Mouse (Mus musculus) embryonic facial prominence, embryonic 11.5 days (tissue): Measurements from ENCODE around the gene Hist1h2be. TPM values are rescaled to one million over a fixed set of nuclear protein-coding genes. Genes with fewer than 3 reads are reported as not detected.
"Not testable (repeated sequence)": the region's sequence is repeated elsewhere in the genome, so short reads cannot be mapped to it uniquely, and the experiment has no call there.

Experiments used
- ATAC-seq: fragments of 200-750 bp; cut with Nextera tagmentation; replicated peaks from 2 replicates; pipeline ENCODE4 v1.8.0; 2017; ENCODE audit warnings: low read depth; ENCODE audit not compliant: insufficient number of reproducible peaks, low FRiP score, low TSS enrichment
- DNase-seq: peaks from one replicate; pipeline ENCODE4 v3.0.0-alpha.2; 2015; ENCODE audit warnings: low spot score
- H3K27ac ChIP-seq: fragments of 300-500 bp; sonication (generic); replicated peaks from 2 replicates; pipeline ENCODE4 v1.5.1; 2014; ENCODE audit warnings: mild to moderate bottlenecking, low read depth, low read length, control low read depth
- H3K27me3 ChIP-seq: fragments of 300-500 bp; sonication (generic); 2 replicates; pipeline ENCODE4 v1.6.1; 2014; ENCODE audit warnings: mild to moderate bottlenecking, low read length, moderate library complexity, mixed read lengths; ENCODE audit not compliant: control insufficient read depth, insufficient read depth
- H3K36me3 ChIP-seq: fragments of 300-500 bp; sonication (generic); replicated peaks from 2 replicates; pipeline ENCODE4 v1.6.1; 2014; ENCODE audit warnings: low read depth, mild to moderate bottlenecking, low read length, moderate library complexity, mixed read lengths; ENCODE audit not compliant: control insufficient read depth, insufficient read depth
- H3K4me1 ChIP-seq: fragments of 300-500 bp; sonication (generic); 2 replicates; pipeline ENCODE4 v1.6.1; 2014; ENCODE audit warnings: low read length, mixed read lengths; ENCODE audit not compliant: control insufficient read depth, insufficient read depth
- H3K4me2 ChIP-seq: fragments of 300-500 bp; sonication (generic); 2 replicates; pipeline ENCODE4 v1.6.1; 2014; ENCODE audit warnings: low read depth, mild to moderate bottlenecking, control low read depth, low read length, moderate library complexity
- H3K4me3 ChIP-seq: fragments of 300-500 bp; sonication (generic); 2 replicates; pipeline ENCODE4 v1.5.1; 2014; ENCODE audit warnings: low read depth, low read length, control low read depth
- H3K9ac ChIP-seq: fragments of 300-500 bp; sonication (generic); replicated peaks from 2 replicates; pipeline ENCODE4 v1.6.1; 2014; ENCODE audit warnings: mild to moderate bottlenecking, control low read depth, low read length
- H3K9me3 ChIP-seq: fragments of 300-500 bp; sonication (generic); replicated peaks from 2 replicates; pipeline ENCODE4 v1.6.1; 2016; ENCODE audit warnings: mild to moderate bottlenecking, low read length, inconsistent platforms, mixed read lengths; ENCODE audit not compliant: control insufficient read depth
- WGBS: fragments of 180-500 bp; shearing (Covaris S2); extraction: QIAGEN DNeasy Blood & Tissue Kit; methylation state at CpG from one replicate; pipeline ENCODE4 v1.1.7; 2014; 5-methylcytosine and 5-hydroxymethylcytosine counted together
- polyA plus RNA-seq: library from polyadenylated mRNA; unstranded; fragments of >200 nt; fragmentation: Nextera tagmentation; extraction: Ambion mirVana; gene quantifications from 2 replicates; pipeline ENCODE4 v1.2.1, GENCODE M21; 2014

Gene Hist1h2be
- polyA plus RNA-seq, 1 experiment from 2014 or later, result 2.1 TPM

- DNase-seq, result no peak
- Histone ChIP-seq H3K27ac (peak overlapping the region; percentile 98), H3K4me2 (peak overlapping the region; percentile 80), H3K4me1 (no peaks in the 10 kb centered on the region), H3K36me3 (no peaks in the 10 kb centered on the region), H3K9me3 (no peaks in the 10 kb centered on the region), H3K27me3 (no peaks in the 10 kb centered on the region), H3K9ac (peak overlapping the region; percentile 80), H3K4me3 (peak overlapping the region; percentile 64)
- WGBS, result 28% methylated on average over 9 of the region's 9 CpGs
- no peak for ATAC-seq
These were observed 66.5 kb downstream of the Hist1h2be start for GRCm38 (mm10) chr13:23554393-23554792.

GRCm38 (mm10) chr13:23552962-23553361 is 68.0 kb downstream of the Hist1h2be start, which contains the start of gene Hist1h1d:
Gene Hist1h1d, plus strand, starts transcription at chr13:23553262.
- no peaks in the 10 kb centered on the region for H3K4me1 ChIP-seq
- H3K36me3 ChIP-seq, result no peaks in the 10 kb centered on the region
- H3K27me3 ChIP-seq, result no peaks in the 10 kb centered on the region
- H3K9ac ChIP-seq, result peak within 1 kb of the TSS; percentile 32; the same call in 1 of the 2 replicates
- ATAC-seq (no peak), DNase-seq (no peak)
- no peak within 1 kb of the TSS for H3K4me2 ChIP-seq
- H3K27ac ChIP-seq, result peak within 1 kb of the TSS; percentile 98
- no peak within 1 kb of the TSS for H3K4me3 ChIP-seq
- no peaks in the 10 kb centered on the region for H3K9me3 ChIP-seq

GRCm38 (mm10) chr13:23551931-23552914 is 68.7 kb downstream of the Hist1h2be start:
- Histone ChIP-seq H3K9ac (peak overlapping the region; percentile 65), H3K9me3 (no peaks in the 10 kb centered on the region), H3K36me3 (no peaks in the 10 kb centered on the region), H3K27me3 (no peaks in the 10 kb centered on the region), H3K4me2 (peak overlapping the region; percentile 3; the same call in 1 of the 2 replicates), H3K4me1 (no peaks in the 10 kb centered on the region), H3K27ac (peak overlapping the region; percentile 92), H3K4me3 (peak overlapping the region; percentile 40; the same call in 1 of the 2 replicates)
- DNase-seq (peak; percentile 33), ATAC-seq (no peak)
- WGBS, result 61% methylated on average over 8 of the region's 8 CpGs

GRCm38 (mm10) chr13:23551146-23551834 is 69.6 kb downstream of the Hist1h2be start, which contains the start of gene Hist1h4f:
Gene Hist1h4f, minus strand, starts transcription at chr13:23551648.
- H3K36me3 ChIP-seq, H3K9me3 ChIP-seq, H3K27me3 ChIP-seq, H3K4me1 ChIP-seq: not testable (repeated sequence)
- Histone ChIP-seq H3K9ac (peak within 1 kb of the TSS; percentile 65), H3K4me2 (peak within 1 kb of the TSS; percentile 50), H3K27ac (peak within 1 kb of the TSS; percentile 92), H3K4me3 (peak within 1 kb of the TSS; percentile 40)
- ATAC-seq, result peak; percentile 79
- WGBS, result under 1% methylated on average over 47 of the region's 47 CpGs
- DNase-seq, result peak; percentile 96

GRCm38 (mm10) chr13:23550761-23551145 is 70.2 kb downstream of the Hist1h2be start:
- 6% methylated on average over 3 of the region's 3 CpGs for WGBS
- no peaks in the 10 kb centered on the region for H3K36me3 ChIP-seq
- peak overlapping the region; percentile 65 for H3K9ac ChIP-seq
- H3K27ac ChIP-seq, result peak overlapping the region; percentile 92
- H3K4me2 ChIP-seq, result peak overlapping the region; percentile 50
- H3K4me1 ChIP-seq, result no peaks in the 10 kb centered on the region
- DNase-seq (peak; percentile 72), ATAC-seq (no peak)
- H3K4me3 ChIP-seq, result peak overlapping the region; percentile 40
- no peaks in the 10 kb centered on the region for H3K27me3 ChIP-seq
- no peaks in the 10 kb centered on the region for H3K9me3 ChIP-seq

- DNase-seq (no peak), ATAC-seq (no peak)
- H3K4me1 ChIP-seq, result no peaks in the 10 kb centered on the region
- no peaks in the 10 kb centered on the region for H3K36me3 ChIP-seq
- H3K4me2 ChIP-seq, result no peak overlapping the region
- no peak overlapping the region for H3K9ac ChIP-seq
- H3K4me3 ChIP-seq, result no peak overlapping the region
- 86% methylated on average over 5 of the region's 5 CpGs for WGBS
- no peak overlapping the region for H3K27ac ChIP-seq
- H3K9me3 ChIP-seq, result no peaks in the 10 kb centered on the region
- H3K27me3 ChIP-seq, result no peaks in the 10 kb centered on the region
These were observed 74.2 kb downstream of the Hist1h2be start for GRCm38 (mm10) chr13:23546694-23547093.

GRCm38 (mm10) chr13:23544787-23545120 is 76.2 kb downstream of the Hist1h2be start:
- peak; percentile 26 for ATAC-seq
- not testable (repeated sequence) for H3K36me3 ChIP-seq, H3K27me3 ChIP-seq, H3K9me3 ChIP-seq, DNase-seq, H3K4me1 ChIP-seq
- under 1% methylated on average over 11 of the region's 14 CpGs for WGBS
- Histone ChIP-seq H3K27ac (peak overlapping the region; percentile 80; the same call in 1 of the 2 replicates), H3K4me2 (0 out of 2 replicates have a peak overlapping the region, but pooled peaks have one; percentile 29), H3K4me3 (peak overlapping the region; percentile 38), H3K9ac (peak overlapping the region; percentile 46; the same call in 1 of the 2 replicates)
